Mouse (Mus musculus) myocyte (in vitro differentiated cells): ENCODE results near the gene Ubald2. TPM values are rescaled to one million over a fixed set of nuclear protein-coding genes. Genes with fewer than 3 reads are reported as not detected.
A peak's percentile ranks its signal among the peaks of the same experiment; 100 is the strongest.

Experiments
- H3K27me3 ChIP-seq: one replicate; pipeline ENCODE4 v1.6.1; 2011; ENCODE audit not compliant: control insufficient read depth, insufficient read depth, insufficient read length
- H3K36me3 ChIP-seq: one replicate; pipeline ENCODE4 v1.6.1; 2011; ENCODE audit not compliant: control insufficient read depth, insufficient read depth
- H3K4me2 ChIP-seq: one replicate; pipeline ENCODE4 v1.6.1; 2011; ENCODE audit warnings: low read depth, control low read depth
- H3K4me3 ChIP-seq: one replicate; pipeline ENCODE4 v1.5.1; 2011; ENCODE audit warnings: mild to moderate bottlenecking, control low read depth, moderate library complexity
- H3K79me2 ChIP-seq: one replicate; pipeline ENCODE4 v1.6.1; 2011; ENCODE audit not compliant: control insufficient read depth, insufficient read depth
- H3ac ChIP-seq: one replicate; pipeline ENCODE4 v1.6.1; 2011; ENCODE audit not compliant: control insufficient read depth, insufficient read length
- CEBPB ChIP-seq: IDR thresholded peaks from 2 replicates; pipeline ENCODE4 v1.6.1; 2011; ENCODE audit warnings: mild to moderate bottlenecking, moderate library complexity; ENCODE audit not compliant: poor library complexity, insufficient read depth, severe bottlenecking
- E2F4 ChIP-seq: IDR thresholded peaks from one replicate; pipeline ENCODE4 v1.6.1; 2011; ENCODE audit warnings: mild to moderate bottlenecking, control low read depth, moderate library complexity; ENCODE audit not compliant: insufficient read depth
- MAX ChIP-seq: IDR thresholded peaks from one replicate; pipeline ENCODE4 v1.6.1; 2011; ENCODE audit warnings: low read depth, mild to moderate bottlenecking, control low read depth
- MYOD1 ChIP-seq, 3 experiments: IDR thresholded peaks; one replicate each; pipeline ENCODE4 v1.6.1; 2011; ENCODE audit warnings: control low read depth in 2 of 3, low read depth in 2 of 3, mild to moderate bottlenecking in 2 of 3, moderate library complexity in 1 of 3; ENCODE audit not compliant: insufficient read length in 2 of 3, control insufficient read depth in 1 of 3
- MYOG ChIP-seq, 3 experiments: IDR thresholded peaks; one replicate each; pipeline ENCODE4 v1.6.1; 2011; ENCODE audit warnings: control low read depth in 2 of 3, low read depth in 2 of 3, mild to moderate bottlenecking in 2 of 3; ENCODE audit not compliant: insufficient read length in 2 of 3, control insufficient read depth in 1 of 3, insufficient read depth in 1 of 3
- POLR2A ChIP-seq: IDR thresholded peaks from one replicate; pipeline ENCODE4 v1.6.1; 2011; ENCODE audit warnings: low read depth, mild to moderate bottlenecking, control low read depth, moderate library complexity; ENCODE audit not compliant: insufficient read length
- POLR2AphosphoS2 ChIP-seq: IDR thresholded peaks from one replicate; pipeline ENCODE4 v1.6.1; 2011; ENCODE audit warnings: low read depth, control low read depth; ENCODE audit not compliant: insufficient read length
- REST ChIP-seq: IDR thresholded peaks from one replicate; pipeline ENCODE4 v1.6.1; 2011; ENCODE audit warnings: mild to moderate bottlenecking, control low read depth, moderate library complexity; ENCODE audit not compliant: insufficient read depth, insufficient read length
- SRF ChIP-seq: IDR thresholded peaks from one replicate; pipeline ENCODE4 v1.6.1; 2011; ENCODE audit warnings: low read depth; ENCODE audit not compliant: control insufficient read depth, insufficient read length
- TCF12 ChIP-seq: IDR thresholded peaks from one replicate; pipeline ENCODE4 v1.6.1; 2011; ENCODE audit warnings: mild to moderate bottlenecking, control low read depth; ENCODE audit not compliant: poor library complexity, insufficient read depth, severe bottlenecking
- TCF3 ChIP-seq: IDR thresholded peaks from one replicate; pipeline ENCODE4 v1.6.1; 2011; ENCODE audit warnings: low read depth, control low read depth; ENCODE audit not compliant: insufficient read length
- USF1 ChIP-seq: IDR thresholded peaks from one replicate; pipeline ENCODE4 v1.6.1; 2011; ENCODE audit warnings: low read depth, mild to moderate bottlenecking, control low read depth, moderate library complexity
- polyA plus RNA-seq: library from polyadenylated mRNA; unstranded; fragments of >200 nt; fragmentation: generic; extraction: Trizol; gene quantifications from one replicate; pipeline ENCODE4 v1.2.1, GENCODE M21; 2012; ENCODE audit warnings: missing spikeins

The Ubald2 gene
- polyA plus RNA-seq, 1 experiment = 120 TPM

DNA sequence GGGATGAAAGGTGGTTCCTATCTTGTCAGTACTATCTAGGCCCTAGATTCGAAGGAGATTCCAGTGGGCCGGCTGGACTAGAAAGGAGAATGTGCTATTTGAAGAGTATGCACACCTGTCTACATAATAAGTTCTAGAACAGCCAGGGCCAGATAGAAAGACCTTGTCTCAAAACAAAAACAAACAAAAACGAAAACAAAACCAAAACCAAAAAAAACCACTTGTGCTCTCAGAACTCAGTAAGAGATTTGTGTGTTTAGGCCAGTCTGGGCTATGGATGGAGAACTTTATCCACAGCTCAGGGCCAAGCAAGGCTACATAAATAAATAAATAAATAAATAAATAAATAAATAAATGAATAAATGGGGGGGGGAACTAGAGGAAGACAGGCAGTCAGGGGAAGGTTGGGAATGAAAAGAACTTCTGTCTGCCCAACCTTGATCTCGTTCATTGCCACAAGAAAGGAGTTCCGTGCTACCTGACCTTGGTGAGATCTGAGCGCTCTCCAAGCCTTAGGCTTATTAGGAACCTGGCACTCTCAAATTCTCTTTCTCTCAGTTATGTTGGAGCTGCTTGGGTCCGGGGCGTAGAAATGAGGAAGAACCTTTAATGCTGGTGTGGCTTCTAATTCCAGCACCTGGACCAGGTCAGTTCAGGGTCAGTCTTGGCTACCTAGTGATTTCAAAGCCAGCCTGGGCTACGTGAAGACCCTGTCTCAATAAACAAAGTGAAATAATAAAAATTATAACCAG, 3.9 kb upstream of the Ubald2 start:
- TF ChIP-seq POLR2A (no peak), TCF3 (no peak), USF1 (no peak), REST (no peak), MYOD1 (IDR thresholded peaks at IDR 0.05; ENCODE audit: control insufficient read depth in 1 of 3, insufficient read length in 2 of 3, low read depth in 2 of 3) (no peak), MYOG (IDR thresholded peaks at IDR 0.05; ENCODE audit: control insufficient read depth in 1 of 3, insufficient read depth in 1 of 3, insufficient read length in 2 of 3, low read depth in 2 of 3) (no peak), MAX (no peak), E2F4 (no peak), SRF (no peak), CEBPB (no peak), TCF12 (no peak), POLR2AphosphoS2 (no peak)
- H3K27me3 ChIP-seq = no peaks in the 10 kb centered on the region
- no peak overlapping the region for H3ac ChIP-seq
- no peak overlapping the region for H3K4me3 ChIP-seq
- H3K79me2 ChIP-seq = peaks cover 6% of the 10 kb centered on the region
- H3K36me3 ChIP-seq = no peaks in the 10 kb centered on the region
- peak overlapping the region; percentile 56 for H3K4me2 ChIP-seq

DNA sequence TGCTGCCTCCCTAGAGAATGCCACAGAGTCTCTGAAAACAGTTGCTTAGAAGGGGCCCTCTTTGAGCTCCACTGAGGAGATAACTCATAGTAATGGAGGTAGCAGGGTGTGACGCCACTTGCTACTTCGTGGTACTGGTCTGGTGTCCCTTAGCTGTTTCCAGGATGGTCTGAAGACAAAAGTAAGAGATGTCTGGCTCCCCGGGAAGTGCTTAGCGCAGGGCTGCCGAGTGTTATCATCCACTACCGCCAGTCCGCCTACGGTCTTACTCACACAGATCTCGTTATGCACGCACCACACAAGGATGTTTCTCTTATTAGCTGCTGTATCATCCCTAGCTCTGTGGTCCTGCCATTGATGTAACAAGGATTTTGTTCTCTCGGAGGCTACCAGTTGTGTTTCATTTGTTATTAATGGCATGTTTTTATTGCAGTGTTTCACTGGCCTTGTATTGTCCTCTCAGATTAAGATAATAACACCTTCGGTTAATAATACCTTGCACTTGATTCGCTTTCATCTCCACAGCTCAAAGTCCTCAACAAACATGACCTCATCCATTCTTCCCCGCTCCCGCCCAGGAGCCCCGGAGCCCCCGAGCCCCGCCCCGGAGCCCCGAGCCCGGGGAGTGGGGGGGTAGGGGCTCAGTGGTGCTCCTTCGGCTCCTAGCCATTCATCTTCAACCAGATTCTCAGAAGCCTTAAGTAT, 3.0 kb upstream of the Ubald2 start:
- H3K4me3 ChIP-seq = no peak overlapping the region
- TF ChIP-seq SRF (no peak), E2F4 (no peak), MYOG (IDR thresholded peaks at IDR 0.05; ENCODE audit: control insufficient read depth in 1 of 3, insufficient read depth in 1 of 3, insufficient read length in 2 of 3, low read depth in 2 of 3) (no peak), TCF12 (no peak), CEBPB (no peak), MYOD1 (IDR thresholded peaks at IDR 0.05; ENCODE audit: control insufficient read depth in 1 of 3, insufficient read length in 2 of 3, low read depth in 2 of 3) (no peak), TCF3 (no peak), POLR2A (no peak), POLR2AphosphoS2 (no peak), MAX (no peak), REST (no peak), USF1 (no peak)
- peak overlapping the region; percentile 56 for H3K4me2 ChIP-seq
- H3ac ChIP-seq = no peak overlapping the region
- no peaks in the 10 kb centered on the region for H3K36me3 ChIP-seq
- H3K79me2 ChIP-seq = peaks cover 10% of the 10 kb centered on the region
- no peaks in the 10 kb centered on the region for H3K27me3 ChIP-seq

DNA sequence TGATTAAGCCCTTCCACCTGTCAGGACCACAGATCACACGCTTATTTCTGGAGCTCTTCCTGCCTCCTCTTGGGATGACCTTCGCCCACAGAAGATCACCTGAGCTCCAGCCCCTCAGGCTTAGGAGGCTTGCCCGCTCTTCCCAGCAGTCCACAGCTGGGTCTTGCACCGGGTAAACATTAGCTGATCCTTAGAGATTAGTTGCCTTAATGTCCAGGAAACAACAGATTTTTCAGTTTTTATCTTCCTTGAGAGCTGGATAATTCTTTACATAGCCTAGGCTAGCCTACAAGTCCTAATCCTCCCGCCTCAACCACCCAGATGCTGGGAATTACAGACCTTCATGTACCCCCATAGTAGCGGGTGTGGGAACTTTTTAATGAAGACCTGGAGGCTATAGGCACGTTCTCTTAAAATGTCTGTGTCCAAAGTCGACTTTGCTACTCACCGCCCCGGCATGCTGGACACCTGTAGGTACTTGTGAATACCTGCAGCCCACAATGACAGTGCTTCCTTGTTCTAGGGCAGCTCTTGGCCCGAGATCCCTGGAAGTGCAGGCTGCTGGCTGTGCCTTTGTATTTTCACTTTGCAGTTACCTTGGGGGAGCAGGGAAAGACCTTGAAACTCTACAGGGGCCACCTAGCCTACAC, 2.3 kb upstream of the Ubald2 start:
- H3K4me2 ChIP-seq = peak overlapping the region; percentile 56
- no peak overlapping the region for H3K4me3 ChIP-seq

DNA sequence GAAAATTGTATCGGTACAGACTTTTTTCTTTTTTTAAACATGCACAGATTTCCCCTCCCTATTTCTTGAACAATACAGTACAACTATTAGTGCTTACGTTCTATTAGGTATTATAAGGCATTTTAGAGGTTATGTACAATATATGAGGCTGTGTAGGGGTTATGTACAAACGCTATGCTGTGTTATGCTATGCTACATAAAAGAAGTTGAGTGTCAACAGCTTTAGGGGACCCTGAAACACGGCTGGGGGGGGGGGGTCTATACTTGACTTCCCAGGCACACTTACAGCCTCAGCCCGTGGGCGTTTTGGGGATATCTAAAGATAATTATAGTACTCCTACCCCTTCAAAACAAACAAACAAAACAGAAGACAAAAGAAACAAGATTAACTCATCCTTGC, 1.8 kb upstream of the Ubald2 start:
- Histone ChIP-seq H3K79me2 (peaks cover 18% of the 10 kb centered on the region), H3K36me3 (no peaks in the 10 kb centered on the region), H3K4me3 (no peak overlapping the region), H3ac (no peak overlapping the region), H3K4me2 (peak overlapping the region; percentile 86), H3K27me3 (no peaks in the 10 kb centered on the region)
- TF ChIP-seq SRF = no peak
- no peak for TF ChIP-seq CEBPB
- TF ChIP-seq POLR2A = no peak
- TF ChIP-seq POLR2AphosphoS2 = no peak
- TF ChIP-seq TCF3 = no peak
- no peak for TF ChIP-seq MAX
- TF ChIP-seq TCF12 = no peak
- no peak for TF ChIP-seq USF1
- TF ChIP-seq E2F4 = no peak
- TF ChIP-seq REST = no peak
- TF ChIP-seq MYOG (IDR thresholded peaks at IDR 0.05; ENCODE audit: control insufficient read depth in 1 of 3, insufficient read depth in 1 of 3, insufficient read length in 2 of 3, low read depth in 2 of 3) = no peak
- no peak for TF ChIP-seq MYOD1 (IDR thresholded peaks at IDR 0.05; ENCODE audit: control insufficient read depth in 1 of 3, insufficient read length in 2 of 3, low read depth in 2 of 3)

More for the DNA sequence above, 2.3 kb upstream of the Ubald2 start:
- peaks cover 17% of the 10 kb centered on the region for H3K79me2 ChIP-seq
- H3K36me3 ChIP-seq = no peaks in the 10 kb centered on the region
- H3ac ChIP-seq = no peak overlapping the region
- no peaks in the 10 kb centered on the region for H3K27me3 ChIP-seq
- TF ChIP-seq E2F4 (no peak), TCF3 (no peak), MYOD1 (IDR thresholded peaks at IDR 0.05; ENCODE audit: control insufficient read depth in 1 of 3, insufficient read length in 2 of 3, low read depth in 2 of 3) (no peak), POLR2A (no peak), SRF (no peak), MAX (no peak), REST (no peak)
